Mouse (Mus musculus) erythroid progenitor cell, adult 5-6 weeks (primary cell): ENCODE results near the gene Fam213b. TPM values are rescaled to one million over a fixed set of nuclear protein-coding genes. Genes with fewer than 3 reads are reported as not detected.

Source experiments
- ATAC-seq: replicated peaks from 2 replicates; pipeline ENCODE4 v1.8.0; 2016; ENCODE audit warnings: moderate number of reproducible peaks, mild to moderate bottlenecking, moderate TSS enrichment, inconsistent platforms; ENCODE audit not compliant: poor library complexity, low FRiP score, severe bottlenecking
- total RNA-seq, 2 experiments: library from RNA; stranded (forward) in 1 of 2; stranded (reverse) in 1 of 2; fragments of 150-400 nt in 1 of 2; fragments of 186-747, 209-891 nt in 1 of 2; gene quantifications; 2 replicates each; pipeline versions ENCODE4 v1.2.3 to v1.2.4; 2015 to 2017; ENCODE audit warnings: low replicate concordance in 2 of 2

Fam213b gene
- total RNA-seq, 2 experiments from 2014 or later: 2.5 to 6.1 TPM

- peak; percentile 25 for ATAC-seq
These were observed 28.3 kb upstream of the Fam213b start for GRCm38 (mm10) chr4:154926969-154927898.

GRCm38 (mm10) chr4:154925413-154925812, 26.5 kb upstream of the Fam213b start:
- no peak for ATAC-seq

- no peak for ATAC-seq
These were observed 24.0 kb upstream of the Fam213b start for GRCm38 (mm10) chr4:154922931-154923330.

- ATAC-seq: no peak
These were observed 23.4 kb upstream of the Fam213b start for GRCm38 (mm10) chr4:154922291-154922690.

GRCm38 (mm10) chr4:154916662-154917061, 17.7 kb upstream of the Fam213b start:
- ATAC-seq: no peak

- ATAC-seq: no peak
These were observed 16.4 kb upstream of the Fam213b start for GRCm38 (mm10) chr4:154915286-154915685.

- ATAC-seq: no peak
These were observed 15.8 kb upstream of the Fam213b start for GRCm38 (mm10) chr4:154914707-154915106.

GRCm38 (mm10) chr4:154914252-154914651, 15.3 kb upstream of the Fam213b start:
- no peak for ATAC-seq

- ATAC-seq: no peak
These were observed 14.9 kb upstream of the Fam213b start for GRCm38 (mm10) chr4:154913845-154914244.

- peak; percentile 77 for ATAC-seq
These were observed 12.7 kb upstream of the Fam213b start for GRCm38 (mm10) chr4:154911644-154912043.

GRCm38 (mm10) chr4:154910606-154911522, 11.9 kb upstream of the Fam213b start:
- ATAC-seq: peak; percentile 60

GRCm38 (mm10) chr4:154908490-154908889, 9.6 kb upstream of the Fam213b start:
- ATAC-seq: no peak

- peak; percentile 64 for ATAC-seq
These were observed 8.9 kb upstream of the Fam213b start for GRCm38 (mm10) chr4:154907833-154908232.

- peak; percentile 85 for ATAC-seq
These were observed 5.5 kb upstream of the Fam213b start for GRCm38 (mm10) chr4:154904185-154905071.

GRCm38 (mm10) chr4:154902371-154902770, 3.4 kb upstream of the Fam213b start:
- ATAC-seq: no peak

- no peak for ATAC-seq
These were observed 1.1 kb downstream of the Fam213b start for GRCm38 (mm10) chr4:154897676-154898465.

- ATAC-seq: no peak
These were observed 3.4 kb downstream of the Fam213b start for GRCm38 (mm10) chr4:154895549-154895948.

- no peak for ATAC-seq
These were observed 8.0 kb downstream of the Fam213b start for GRCm38 (mm10) chr4:154890887-154891286.
